Mouse (Mus musculus): ENCODE measurements around the gene Vpreb2.
"Not testable (repeated sequence)": the region's sequence is repeated elsewhere in the genome, so short reads cannot be mapped to it uniquely, and the experiment has no call there.

Gene Vpreb2

DNA sequence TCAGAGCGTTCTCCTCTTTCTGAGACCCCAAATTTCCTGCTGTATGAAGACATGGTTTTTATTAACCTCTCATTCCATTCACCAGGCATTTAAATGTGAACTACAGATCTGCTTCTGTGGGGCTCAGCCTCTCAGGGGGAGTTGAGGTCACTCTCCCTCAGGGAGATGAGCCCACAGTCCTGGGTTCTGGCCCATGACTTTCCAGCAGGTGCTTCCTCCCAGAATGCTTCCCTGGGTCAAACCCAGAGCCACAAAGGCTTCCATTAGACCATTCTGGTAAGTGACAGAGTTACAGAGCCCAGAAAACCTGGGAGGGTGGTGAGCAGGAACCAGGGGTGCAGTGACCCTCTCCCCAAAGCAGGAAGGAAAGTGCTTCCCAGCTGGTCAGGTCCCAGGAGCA lies at the start of gene Vpreb2:
Gene Vpreb2 (plus strand): TSS at position 301 of the 400 bp plus-strand sequence.
- in situ Hi-C loops (cut with MboI, MseI), result loop anchor here (10.0 kb wide), 1 partner anchor 1115 kb away; the partner anchor contains the start of gene Igll1

DNA sequence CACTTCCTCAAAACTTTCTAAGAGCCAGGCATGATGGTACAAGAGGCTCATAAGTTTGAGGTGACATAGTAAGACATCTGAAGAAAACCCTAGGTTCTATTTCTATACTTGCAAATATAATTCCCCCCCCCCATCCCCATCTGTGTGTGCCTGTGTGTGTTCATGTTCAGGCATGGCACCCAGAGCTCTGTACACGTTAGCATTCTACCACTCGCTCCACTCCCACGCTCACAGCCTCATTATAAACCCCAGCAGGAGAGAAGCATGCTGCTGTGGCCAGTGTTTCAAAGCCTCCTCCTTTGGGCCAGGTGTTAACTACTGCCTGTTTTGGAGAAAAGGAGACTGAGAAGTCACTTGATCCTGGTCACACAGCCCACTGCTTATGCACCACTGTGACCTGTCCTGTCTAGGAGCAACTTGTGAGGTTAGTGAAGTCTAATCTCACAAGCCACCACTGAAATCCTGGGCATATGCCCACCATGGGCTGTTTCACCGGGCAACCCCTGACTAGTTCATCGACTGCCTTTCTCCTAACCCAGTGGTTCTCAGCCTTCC lies 48.2 kb upstream of the Vpreb2 start:
- in situ Hi-C loops (cut with MboI, MseI), result no loop called here

DNA sequence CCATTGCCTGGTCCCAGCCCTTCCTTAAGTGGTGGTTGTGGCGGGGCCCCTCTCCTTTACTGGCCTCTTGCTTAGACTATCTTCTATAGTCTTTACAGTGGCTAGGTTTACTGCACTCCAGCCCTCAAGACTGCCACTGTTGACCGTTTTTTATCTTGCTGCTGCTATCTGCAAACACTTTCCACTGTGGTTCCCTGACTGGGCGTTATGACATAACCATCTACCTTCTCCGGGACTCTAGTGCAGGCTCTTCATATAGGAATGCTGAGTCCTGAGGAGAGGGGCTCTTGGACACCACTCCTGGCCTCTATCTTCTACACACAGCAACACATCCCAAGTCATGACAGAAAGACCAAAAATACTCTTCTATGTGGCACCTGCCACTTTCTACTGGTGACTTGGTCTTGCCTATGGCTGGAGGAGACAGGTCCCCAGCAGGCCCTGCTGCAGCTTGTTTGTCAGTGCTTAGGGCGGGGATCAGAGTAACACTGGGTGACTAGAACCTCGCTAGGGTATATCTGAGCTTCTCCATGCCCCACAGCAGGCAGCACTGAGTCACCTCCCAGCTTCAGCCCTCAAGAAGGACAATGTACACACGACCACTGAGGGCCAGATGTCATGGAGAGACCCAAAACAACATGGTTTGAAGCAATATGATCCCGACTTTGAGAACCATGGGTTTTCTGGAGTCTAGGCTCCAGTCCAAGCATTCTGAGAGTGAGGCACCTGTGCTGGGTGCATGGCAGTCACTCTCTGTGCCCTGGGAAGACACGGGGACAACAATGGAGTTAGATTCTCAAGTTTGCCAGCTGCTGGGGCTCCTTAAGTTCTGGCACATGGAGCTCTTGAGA lies 46.4 kb upstream of the Vpreb2 start:
- in situ Hi-C loops (cut with MboI, MseI), result no loop called here

DNA sequence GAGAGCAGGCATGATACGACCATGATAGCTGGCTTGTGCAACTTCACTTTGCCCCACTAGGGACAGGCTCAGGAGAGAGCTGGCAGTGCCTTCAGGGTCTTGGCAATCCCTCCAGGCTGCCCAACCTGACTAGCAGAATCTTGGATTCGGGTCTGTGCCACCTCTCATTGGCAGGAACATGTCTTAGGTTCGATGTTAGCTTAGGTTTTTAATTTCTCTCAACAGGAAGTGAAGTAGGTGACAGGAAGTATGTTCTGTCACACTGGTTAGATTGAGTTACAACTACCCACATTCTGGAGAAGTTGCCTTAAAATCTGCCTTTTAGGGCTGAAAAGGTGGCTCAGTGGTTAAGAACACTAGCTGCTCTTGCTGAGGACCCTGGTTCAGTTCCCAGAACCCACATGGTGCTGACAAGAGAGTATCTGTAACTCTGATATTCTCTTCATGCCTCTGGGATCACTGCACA lies 45.8 kb upstream of the Vpreb2 start:
- in situ Hi-C loops (cut with MboI, MseI), result no loop called here

DNA sequence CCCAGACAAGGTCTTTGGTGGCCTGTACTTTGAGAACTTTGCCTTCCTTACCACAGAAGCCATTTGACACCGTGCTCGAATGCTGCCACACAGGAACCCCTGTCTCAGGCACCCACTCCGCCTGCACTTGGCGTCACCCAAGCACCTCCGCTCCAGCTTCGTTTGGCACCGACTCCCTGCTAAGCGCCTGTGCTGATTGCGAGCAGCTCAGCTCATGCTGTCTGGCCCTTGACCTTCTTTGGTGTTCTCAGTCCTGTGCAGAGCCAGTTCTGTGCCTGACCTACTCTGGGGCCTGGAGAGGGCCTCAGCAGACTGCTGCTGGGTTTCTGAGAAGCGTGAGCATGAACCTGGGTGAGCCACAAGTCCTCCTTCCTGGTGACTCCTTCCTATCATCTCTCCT lies 43.5 kb upstream of the Vpreb2 start:
- in situ Hi-C loops (cut with MboI, MseI), result no loop called here

DNA sequence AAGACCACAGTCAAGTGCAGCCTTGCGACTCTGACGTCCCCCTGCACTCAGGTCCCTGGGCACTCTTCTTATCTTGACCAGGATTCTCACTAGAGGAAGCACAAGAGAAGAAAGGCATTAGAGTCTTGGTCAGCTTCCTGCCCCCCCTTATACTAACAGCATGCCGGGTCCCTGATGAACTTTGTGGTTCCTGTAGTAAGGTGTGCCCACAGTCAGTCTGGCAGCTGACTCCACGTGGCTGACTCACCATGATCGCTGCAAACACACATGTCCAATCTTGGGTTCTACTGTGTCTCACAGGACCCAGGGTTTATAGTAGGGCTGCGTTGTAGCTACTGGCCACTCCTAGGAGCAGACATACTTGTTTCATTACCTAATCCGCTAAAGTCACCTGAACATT lies 42.0 kb upstream of the Vpreb2 start:
- in situ Hi-C loops (cut with MboI, MseI), result no loop called here

DNA sequence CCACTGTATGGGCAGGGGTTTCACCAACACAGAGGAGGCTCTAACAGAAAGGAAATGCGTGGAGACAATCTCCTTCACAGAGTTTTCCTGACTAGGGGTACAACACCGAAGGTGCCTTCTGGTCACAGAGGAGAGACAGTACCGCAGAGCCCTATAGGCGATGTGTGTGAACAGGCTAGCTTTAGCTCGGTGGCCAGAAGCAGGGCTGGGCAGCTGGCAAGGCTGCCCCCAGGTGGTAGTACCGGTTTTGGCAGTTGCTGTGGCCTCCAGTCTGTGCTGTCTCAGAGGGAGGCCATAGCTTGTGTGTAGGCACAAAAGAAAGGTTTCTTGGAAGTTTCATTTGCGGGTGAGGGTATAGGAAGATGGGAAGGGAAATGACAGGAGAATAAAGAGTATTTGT lies 41.4 kb upstream of the Vpreb2 start:
- in situ Hi-C loops (cut with MboI, MseI), result no loop called here

DNA sequence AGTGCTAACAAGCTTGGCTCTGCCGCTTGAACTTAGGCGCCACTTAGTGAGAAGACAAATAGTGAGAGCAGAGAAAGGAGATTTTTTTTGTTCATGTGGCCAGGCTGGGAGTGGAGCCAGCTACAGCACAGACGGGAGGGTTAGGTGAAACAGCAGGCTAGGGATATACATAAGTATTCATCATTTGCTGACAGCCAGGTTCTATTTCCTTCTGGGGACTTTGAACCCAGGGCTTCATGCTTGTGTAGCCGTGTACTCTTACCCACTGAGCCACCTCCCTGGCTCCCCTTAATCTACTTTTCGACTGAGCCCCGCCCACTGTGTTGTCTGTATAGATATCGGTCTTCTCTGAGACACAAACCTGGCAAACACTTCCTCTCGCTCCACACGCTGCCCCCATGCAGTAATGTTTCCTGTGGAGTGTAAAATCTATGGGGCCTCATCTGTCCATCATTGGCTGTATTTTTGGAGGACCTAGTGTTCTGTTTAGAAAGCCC lies 40.9 kb upstream of the Vpreb2 start:
- in situ Hi-C loops (cut with MboI, MseI), result no loop called here

DNA sequence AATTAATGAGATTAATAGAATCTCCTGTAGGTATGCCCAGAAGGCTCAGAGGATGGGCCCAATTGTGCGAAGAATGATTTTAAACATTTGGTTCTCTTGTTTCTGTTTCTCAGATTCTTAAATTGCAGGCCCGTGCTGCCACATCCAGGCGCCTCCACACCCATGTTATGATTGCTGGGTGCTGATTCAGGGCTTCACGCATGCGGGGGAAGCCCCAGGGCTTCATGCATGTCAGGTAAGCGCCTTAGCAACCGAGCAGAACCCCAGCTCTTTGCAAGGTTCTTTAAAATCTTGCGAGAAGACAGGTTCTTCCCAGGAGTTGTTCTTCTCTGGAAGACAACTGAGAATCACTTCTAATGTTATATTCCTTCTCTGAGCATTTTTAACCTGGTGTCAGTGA lies 36.8 kb upstream of the Vpreb2 start:
- in situ Hi-C loops (cut with MboI, MseI), result no loop called here

DNA sequence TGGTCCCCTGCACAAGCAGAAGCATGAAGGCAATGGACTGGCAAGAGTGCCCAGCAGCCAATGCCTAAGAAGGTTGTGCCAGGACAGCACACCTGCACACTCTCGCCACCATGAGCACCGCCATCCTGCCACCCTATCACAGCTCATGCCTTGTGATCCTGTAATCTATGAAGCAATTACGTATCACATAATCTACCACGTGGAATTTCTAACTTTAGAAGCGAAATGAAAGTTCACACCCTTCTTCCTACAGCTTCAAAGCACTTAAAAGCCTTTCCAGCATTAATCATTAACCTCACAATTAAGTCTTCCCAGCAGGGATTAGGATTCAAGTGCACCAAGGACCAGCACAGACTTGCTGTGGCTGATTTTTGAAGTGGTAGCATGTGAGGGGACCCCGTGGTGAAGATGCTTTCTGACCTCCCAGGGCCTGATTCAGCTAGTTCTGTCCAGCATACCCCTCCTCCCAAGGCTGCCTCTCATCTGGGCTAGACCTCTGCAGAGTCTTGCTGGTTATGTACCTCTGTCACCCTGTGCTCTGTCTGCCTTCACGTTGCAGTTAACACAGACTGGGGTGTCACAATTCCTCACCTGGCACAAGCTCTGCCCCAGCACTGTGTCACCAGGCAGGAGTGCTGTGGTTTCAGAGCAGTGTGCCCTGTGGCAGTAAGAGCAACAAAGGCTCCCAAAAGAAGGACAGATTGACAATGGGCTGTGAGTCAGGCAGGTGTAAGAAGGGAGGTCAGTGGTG lies 35.0 kb upstream of the Vpreb2 start:
- in situ Hi-C loops (cut with MboI, MseI), result no loop called here

DNA sequence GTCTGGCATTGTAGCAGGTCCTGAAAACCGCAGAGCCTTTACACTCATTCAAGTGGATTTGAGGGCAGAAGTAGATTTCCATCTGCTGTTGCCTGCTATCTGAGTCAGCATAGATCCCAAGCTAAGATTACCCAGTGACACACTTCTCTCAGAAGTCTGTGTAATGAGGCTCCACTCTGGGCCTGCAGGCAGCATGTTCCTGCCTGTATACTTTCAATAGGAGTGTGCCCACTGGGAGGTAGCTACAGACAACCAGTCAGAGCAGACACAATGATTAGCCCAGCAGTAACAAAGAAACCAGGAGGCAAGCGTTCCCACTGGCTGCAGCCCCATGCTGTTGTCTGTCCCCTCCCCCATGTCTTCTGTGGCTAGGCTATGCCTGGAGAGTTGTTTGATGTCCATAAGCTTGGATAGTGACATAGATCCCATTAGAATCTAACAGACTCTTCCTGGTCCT lies 30.8 kb upstream of the Vpreb2 start:
- in situ Hi-C loops (cut with MboI, MseI), result no loop called here

DNA sequence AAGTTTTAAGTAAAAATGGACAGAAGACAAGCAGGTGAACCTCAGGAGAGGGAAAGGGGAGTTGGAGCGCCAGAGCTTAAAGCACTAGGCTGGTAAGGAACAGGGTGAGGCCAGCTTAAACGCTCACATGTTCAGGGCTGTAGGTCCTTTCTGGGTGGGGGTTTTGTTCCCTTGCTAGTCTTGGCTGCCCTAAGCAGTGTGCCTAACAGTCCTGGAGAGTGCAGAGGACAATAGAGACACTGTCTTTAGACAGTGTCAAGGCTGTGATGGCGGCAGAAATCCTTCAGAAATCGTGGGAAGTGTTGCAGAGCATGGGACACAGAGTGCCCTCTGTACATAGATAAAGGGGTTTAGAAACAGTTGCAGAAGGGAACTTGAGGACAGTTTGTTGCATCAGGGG lies 30.2 kb upstream of the Vpreb2 start:
- in situ Hi-C loops (cut with MboI, MseI), result no loop called here

DNA sequence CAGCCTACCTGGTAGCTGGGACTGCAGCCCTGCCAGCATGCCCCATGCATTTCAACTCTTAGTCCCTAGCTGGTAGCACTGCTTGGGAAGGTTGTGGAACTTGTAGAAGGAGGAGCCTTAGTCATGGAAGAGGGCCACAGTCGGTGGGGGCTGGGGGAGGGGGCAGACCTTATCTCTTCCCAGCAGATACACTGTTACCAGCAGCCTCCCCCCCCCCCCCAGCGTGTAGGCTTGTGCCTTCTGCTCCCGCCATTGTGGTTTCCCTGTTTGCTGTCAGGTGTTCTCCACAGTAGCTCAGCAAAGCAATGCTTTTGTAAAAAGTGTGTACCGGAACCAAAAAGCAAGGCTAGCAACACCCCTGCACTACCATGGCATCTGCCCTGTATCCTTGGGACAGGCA lies 28.6 kb upstream of the Vpreb2 start:
- in situ Hi-C loops (cut with MboI, MseI), result no loop called here

DNA sequence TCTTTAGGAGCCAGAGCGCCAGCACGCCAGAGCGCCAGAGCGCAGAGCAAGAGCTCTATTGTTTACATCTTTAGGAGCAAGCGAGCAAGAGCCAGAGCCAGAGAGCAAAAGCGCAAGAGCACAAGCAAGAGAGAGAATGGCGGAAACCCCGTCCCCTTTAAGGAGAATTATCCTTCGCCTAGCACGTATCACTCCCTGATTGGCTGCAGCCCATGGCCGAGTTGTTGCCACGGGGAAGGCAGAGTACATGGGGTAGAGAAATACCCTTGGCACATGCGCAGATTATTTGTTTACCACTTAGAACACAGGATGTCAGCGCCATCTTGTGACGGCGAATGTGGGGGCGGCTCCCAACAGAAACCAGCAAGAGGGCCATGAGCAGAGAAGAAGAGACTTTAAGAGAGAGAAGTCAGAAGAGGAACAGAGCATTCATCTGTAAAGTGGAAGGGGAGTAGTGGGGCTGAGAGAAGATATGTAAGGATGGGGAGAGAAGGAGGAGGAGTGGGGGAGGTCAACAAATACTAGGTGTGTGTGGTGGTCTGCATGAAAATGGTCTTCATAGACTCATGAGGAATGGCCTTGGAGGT lies 24.1 kb upstream of the Vpreb2 start:
- in situ Hi-C loops (cut with MboI, MseI), result not testable (repeated sequence)

DNA sequence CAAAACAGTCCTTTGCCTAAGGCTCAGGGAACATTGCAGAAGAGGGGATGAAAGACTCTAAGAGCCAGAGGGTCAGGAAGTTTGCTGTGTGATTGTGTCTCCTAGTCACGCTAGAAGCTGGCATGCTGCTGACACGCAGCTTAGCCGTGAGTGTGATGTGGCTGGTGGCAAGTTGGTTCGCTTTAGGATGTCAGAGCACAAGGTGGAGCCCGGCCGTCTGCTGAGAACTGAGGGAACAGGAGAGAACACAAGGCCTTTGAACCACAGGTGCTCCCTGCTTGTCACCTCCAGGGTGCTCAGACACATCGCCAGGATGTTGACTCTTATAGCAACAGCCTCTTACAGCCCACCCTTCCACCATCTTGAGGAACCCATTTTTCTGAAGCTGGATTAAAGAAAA lies 18.1 kb upstream of the Vpreb2 start:
- in situ Hi-C loops (cut with MboI, MseI), result no loop called here

DNA sequence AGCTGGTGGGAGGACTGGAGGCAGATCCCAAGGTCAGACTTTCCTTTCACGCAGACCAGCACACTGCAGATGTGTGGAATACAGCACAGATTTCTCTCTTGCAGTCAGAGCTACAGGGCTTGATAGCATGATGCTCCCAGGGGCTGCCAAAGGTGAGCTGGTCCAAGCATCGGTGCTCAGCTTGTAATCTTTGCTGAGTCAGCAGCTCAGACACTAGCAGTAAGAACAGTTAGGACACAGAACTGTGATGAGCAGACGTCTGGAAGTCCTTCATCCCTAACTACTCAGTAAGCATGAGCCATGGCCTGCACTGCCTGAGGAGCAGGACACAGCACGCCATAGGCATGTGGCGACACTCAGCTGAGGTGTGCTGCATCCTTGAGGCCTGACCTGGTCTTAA lies 8.4 kb upstream of the Vpreb2 start:
- in situ Hi-C loops (cut with MboI, MseI), result no loop called here

DNA sequence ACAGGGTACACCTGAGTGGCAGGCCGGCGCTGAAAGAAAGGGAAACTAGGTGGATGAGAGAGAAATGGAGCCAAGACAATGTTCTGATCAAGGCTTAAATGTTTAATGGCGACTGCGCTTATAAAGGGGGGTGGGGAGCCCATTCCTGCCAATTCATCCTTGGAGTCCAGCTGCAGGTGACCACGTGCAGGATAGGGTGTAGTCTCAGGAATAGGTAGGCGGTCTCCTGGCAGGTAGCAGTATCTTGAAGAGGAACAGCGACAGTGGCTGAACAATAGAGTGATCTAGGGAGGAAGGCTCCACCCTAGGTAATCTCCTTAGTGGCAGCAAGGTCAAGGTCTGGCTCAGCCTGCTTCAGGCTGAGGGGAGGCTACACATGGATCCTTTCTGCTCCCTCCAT lies 2.4 kb upstream of the Vpreb2 start:
- in situ Hi-C loops (cut with MboI, MseI), result not testable (repeated sequence)

DNA sequence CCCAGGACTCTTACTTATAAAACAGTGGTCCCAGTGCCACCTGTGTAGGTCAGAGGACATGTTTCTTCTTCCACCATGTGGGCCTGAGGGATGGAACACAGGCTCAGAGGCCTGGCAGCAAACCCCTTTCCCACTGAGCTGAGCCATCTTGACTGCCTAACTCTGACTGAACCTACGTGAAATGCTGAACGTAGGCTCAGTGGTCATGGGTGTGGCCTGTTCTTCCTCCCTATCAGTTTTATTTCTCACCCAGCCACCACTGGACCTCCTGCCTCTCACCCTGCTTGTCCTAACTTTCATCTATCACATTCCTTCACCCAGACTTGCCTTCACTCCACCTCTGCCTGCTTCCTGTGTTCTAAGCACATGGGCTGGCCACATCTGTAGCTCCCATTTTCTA lies 3.0 kb downstream of the Vpreb2 start:
- in situ Hi-C loops (cut with MboI, MseI), result loop anchor here (10.0 kb wide), 1 partner anchor 1118 kb away; the partner anchor contains the start of gene Igll1

DNA sequence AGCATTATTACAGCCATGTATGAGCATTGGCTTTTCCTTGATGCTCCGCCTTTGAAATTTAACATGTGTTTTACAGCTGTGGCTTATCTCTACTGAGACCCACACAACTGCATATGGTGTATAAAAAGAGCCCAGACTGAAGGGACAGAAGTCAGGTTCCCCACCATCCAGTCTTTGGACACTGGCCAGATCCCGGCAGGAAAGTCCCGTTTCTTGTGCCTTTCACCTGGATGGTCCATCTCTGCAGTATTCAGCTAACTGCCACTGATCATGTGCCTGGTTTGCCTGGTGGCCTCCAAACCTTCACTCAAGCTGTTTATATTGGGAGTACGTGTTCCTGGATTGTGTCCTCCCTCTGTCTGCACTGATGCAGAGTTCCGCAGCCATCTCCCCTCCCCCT lies 4.0 kb downstream of the Vpreb2 start:
- in situ Hi-C loops (cut with MboI, MseI), result loop anchor here (10.0 kb wide), 1 partner anchor 1119 kb away; the partner anchor contains the start of gene Igll1

DNA sequence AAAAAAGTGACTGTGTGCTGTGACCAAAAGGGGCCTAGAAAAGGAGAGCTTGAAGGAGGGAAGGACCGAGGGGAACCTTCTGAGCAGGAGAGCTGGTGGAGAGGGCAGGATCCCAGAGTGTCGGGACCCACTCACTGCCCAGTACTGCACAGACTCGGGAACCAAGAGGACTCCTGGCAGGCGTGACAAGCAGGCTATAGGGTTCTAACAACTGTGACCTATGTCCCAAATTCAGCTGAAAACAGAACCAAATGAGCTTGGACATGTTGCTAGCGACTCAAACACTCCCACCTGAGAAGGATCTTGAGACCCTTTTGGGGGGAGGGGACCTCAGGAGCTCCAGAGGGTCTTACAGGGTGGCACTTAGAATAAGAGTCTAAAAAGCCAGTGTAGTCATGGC lies 4.8 kb downstream of the Vpreb2 start:
- in situ Hi-C loops (cut with MboI, MseI), result loop anchor here (10.0 kb wide), 1 partner anchor 1120 kb away; the partner anchor contains the start of gene Igll1

DNA sequence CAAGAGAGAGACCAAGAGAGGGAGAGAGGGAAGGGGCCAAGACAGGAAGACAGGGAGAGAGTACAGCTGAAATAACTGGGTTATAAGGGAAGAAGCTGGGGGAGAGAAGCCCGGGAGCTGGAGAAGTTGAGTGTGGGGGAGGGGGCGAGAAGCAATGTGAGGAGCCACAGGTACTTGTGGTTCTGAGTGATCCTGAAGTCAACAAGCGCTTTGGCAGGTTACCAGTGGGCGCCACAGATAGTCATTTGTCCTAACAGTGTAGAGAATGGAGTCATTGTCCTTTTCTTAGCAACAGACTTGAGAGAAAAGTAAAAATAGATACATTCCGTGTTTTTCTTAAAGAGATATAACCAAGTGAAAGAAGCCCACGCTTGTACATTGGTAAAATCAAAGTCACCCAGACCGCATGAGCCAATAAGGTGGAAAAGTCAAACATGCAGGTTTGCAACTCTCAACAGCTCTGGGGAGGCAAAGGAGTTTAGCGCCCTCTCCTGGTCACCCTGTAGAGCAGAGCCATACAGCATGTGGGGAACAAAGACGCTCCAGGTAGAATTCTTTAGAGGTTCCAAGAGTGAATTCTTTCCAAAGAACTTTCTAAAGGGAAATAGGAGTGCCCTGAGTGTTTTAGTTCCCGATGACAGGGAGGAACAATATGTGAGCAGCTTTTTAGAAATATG lies 6.4 kb downstream of the Vpreb2 start:
- in situ Hi-C loops (cut with MboI, MseI), result loop anchor here (10.0 kb wide), 1 partner anchor 1122 kb away; the partner anchor contains the start of gene Igll1
